Mouse (Mus musculus) embryo, embryonic 10 days (tissue): ENCODE results near the gene Nol8.

ENCODE experiments used
- DNase-seq: peaks from one replicate; pipeline ENCODE4 v3.0.0-alpha.2; 2015; ENCODE audit warnings: low spot score

The Nol8 gene

DNA sequence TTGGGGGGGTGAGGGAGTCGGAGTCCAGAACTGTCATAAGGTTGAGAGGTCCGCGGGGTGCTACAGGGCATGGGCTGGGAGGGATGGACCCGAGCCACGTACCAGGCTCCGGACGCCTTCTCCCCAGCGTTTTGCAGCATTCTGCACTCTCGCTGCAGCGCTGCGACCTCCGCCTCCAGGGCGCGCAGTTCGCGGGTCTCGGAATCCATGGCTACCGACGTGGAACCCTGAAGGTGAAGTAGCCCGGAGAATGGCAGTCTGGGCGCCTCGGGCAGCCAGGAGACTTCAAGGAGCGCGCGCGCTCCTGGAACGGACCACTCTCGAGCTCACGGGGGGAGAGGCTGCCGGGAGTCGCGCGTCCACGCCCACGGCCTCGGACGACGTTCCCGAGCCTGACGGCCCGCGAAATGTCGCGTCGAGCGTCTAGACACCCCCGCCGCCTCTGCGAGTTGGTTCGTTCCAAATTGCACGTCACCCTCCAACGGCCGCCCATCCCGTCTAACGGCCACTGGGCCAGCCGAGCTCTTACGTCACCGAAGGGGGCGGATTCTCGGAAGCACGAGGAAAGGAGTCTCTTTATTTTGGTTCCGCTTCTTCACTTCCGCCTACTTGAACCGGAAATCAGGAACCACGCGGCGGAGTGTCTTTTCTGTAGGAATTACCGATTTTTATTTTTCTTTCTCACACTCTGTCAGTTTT is at the start of gene Nol8, which contains the start of gene Cenpp:
Nol8 (plus strand) TSS at position 598 of the 699 bp plus-strand sequence.
Cenpp (minus strand) TSS at position 305 of the 699 bp plus-strand sequence.
- peak; percentile 99 for DNase-seq

DNA sequence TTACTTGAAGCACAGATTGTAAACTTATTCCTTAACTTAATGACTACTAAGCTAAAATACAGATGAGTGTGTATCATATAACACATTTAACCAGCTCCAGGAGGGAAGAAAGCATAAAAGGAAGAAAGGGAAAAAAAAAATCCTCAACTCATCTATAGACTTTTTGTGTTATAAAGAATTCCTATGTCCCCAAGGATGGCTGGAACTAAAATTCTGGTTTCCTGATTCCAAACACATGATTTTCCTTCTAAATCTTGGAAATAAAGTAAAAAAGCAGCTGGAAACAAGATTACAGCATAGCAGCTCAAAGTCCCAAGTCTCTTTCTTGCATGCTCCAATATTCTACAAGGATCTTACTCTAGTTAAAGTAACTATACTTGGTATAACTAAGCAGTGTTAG is 49.3 kb upstream of the Nol8 start:
- no peak for DNase-seq

DNA sequence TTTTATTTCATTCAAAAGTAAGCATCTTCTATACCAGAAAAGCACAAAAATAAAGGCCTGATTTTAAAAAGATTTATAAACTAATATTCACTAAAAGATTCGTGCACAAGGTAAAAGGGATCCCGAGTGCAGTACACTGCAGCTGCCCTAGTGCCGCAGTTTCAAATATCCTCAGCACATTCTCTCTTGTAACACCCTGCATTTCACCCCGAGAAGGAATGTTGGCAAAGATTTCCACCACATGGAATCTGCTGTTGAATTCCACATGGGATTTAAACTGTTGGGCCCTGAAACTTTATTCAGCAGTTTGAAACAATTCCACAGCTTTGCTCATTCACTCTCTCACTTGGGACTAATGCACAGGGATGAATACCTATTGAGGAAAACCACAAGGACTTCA is 45.2 kb upstream of the Nol8 start, which contains the start of gene Ogn:
Ogn (plus strand) TSS at position 333 of the 400 bp plus-strand sequence.
- no peak for DNase-seq

DNA sequence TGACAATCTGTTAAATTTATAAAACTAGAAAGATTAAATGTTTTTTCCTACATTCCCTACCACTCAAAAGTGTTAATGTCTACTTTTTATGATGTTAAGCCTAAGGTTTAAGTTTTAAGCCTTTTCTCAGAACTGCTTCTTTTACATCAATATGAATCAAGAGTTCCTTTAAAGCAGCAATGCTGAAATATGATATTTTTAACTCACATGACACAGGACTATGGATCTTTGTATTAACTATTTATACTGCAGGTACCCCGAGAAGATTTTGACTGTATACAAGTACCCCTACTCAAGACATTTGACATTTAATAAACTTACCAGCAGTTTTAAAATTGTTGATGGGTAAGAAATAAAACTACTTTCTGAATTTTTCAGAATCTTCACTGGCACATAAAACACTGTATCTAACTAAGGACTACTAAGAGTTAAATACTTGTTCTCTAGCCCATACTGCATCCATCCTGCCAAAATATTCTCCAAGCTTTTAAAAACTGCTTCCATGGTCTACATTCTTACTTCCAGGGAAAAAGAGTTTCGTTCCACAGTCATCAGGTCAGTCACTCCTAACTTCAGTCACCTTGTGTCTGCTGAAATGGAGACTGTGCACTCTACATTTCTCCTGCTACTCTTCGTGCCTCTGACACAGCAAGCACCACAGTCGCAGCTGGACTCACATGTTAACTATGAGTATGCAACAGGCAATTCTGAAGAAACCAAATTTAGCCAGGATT is 44.1 kb upstream of the Nol8 start:
- no peak for DNase-seq

DNA sequence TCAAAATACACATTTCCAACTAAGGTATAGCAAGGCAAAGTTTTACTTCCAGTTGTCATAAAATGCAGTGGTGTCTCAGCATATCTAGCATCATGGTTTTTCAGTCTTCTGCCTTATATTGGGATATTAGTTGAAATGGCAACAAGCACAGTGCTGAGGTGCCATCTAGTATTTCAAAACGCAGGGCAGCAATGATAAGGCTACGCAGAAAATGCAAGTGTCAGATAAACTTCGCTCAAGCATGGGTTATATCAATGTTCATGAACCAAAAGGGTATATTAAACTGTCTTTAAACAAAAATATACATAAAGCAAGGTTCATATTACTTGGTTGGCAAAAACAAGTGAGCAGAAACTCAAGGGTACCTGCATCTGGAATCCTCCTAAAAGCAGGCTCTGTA is 35.9 kb upstream of the Nol8 start:
- no peak for DNase-seq

DNA sequence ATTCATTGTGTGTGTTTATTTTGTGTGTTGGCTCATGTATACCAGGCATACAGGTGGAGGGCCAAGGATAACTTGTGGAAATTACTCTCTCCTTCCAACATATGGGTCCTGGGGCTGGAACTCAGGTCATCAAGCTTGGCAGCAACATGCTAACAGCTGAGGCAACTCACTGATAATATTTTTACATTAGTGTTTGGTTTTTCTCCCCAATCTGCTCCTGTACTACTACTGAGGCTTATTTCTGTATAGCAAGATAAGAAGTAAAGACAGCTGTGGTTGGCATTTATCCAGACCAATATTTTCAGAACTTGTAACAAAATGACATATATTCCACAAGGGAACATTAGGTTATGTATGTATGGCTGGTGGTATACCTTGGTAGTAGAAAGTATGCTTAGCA is 34.5 kb upstream of the Nol8 start:
- DNase-seq = no peak

DNA sequence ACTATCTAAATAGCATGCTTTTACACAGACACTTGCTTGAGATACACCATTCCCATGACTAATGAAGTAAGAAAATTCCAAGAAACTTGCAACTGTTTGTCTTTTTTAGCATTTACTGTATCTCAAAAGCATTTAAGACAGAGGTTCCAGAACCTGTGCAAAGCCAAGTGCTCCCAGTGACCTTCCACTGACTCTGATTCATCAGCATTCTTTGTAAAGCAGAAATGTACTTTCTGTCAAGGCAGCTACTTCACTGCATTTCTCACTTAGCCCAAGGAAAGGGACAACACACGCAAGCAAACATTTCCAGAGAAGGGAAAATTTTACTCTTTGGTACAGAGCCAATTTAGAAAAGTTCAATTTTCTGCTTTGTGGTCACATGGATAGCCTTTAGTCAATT is 29.7 kb upstream of the Nol8 start:
- DNase-seq = no peak

DNA sequence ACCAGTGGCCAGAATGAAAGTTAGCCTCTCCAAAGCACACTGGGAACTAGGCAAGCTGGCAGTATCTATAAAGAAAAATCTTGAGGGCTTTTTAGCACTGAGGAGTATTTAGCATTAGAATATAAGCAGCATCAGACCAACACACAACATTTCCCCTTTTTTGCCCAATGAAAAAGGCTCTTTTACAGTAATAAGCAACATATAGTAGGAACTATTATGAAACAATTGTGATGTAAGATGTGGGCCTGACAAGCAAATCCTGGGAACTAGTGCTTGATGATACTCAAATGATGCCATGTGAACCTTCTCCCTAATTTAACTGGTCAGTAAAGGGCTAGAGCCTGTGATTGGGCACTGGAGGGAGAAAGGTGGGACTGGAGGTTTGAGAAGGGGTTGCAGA is 24.7 kb upstream of the Nol8 start:
- no peak for DNase-seq

DNA sequence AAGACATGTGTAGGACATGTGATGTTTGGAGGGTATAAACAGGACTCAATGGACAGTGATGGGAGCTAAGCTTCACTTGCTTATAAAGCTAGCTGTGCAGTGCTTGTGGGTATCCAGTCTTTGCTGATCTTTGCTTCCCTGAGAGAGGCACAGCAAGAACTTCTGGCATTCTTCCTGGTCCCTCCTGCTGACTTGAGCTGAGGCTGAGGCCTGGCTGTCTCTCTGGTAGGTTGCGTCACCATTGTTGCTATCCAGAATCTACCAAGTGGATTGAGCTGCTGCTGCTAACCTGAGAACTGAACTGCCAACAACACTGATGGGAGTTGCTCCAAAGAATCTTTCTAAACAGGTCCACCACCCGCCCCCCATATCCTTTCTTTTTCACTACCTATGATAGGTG is 23.8 kb upstream of the Nol8 start:
- DNase-seq = no peak

DNA sequence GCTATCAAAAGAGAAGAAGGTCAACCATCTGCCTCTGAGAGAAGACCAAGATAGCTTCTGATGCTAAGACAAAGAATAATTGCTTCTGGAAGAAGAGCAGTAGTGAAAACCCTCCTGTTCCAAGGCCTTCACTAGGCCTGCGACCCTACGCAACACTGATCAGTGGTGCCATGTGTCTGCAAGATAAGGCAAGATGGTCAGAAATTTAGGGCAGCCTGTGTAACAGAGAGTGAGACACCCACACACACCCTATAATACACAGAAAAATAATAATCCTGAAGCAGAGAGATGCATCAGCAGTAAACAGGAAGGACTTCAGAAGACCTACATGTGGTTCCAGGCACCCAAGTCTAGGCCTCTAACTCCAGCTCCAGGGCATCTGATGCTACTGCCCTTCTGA is 12.9 kb upstream of the Nol8 start:
- DNase-seq = no peak

DNA sequence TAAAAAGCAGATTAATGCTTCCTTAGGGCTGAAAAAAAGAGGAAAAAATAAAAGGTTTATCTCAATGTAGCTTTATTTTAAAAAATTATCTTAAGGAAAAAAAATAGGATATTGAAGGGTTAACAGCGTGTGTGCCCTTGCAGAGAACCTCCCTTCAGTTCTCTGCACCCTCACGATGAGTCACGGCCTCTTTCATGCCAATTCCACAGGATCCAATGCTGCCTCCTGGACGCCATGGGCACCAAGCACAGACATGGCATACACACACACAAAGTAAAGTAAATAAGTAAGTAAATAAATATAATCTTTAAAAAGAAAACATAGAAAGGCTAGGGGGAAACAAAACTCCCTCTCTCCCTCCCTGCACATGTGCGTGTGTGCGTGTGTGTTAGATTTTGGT is 10.2 kb upstream of the Nol8 start:
- DNase-seq = no peak

DNA sequence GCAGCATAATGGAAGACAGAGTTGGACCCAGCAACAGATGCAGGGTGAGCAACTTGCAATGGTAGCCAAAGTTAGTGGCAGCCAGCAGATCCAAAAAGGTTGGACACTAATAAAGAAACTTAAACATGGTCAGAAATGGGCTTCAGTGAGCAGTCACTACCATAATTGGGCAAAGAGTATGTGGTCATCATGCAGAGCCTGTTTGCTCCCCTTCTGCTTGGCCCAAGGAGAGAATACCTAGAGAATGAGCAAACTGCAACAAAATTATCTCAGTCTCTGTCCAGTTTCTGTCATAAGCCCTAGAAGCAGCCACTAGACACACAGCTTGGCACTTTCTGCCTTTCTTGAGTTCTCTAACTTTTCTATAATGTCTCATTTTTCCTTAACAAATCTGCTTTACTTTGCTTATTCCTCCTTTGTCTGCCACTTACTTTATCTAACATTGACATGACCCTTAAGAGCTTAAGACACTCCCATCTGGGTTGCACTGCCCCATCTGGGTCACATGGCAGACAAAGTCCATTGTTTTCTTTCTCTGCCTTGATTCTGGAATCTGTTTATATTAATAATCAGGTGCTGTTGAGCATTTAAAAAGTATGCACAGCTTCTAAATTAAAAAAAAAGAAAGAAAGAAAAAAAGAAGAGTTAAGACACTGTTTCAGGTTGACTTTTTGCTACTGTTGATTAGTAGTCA is 9.1 kb upstream of the Nol8 start:
- DNase-seq = no peak

DNA sequence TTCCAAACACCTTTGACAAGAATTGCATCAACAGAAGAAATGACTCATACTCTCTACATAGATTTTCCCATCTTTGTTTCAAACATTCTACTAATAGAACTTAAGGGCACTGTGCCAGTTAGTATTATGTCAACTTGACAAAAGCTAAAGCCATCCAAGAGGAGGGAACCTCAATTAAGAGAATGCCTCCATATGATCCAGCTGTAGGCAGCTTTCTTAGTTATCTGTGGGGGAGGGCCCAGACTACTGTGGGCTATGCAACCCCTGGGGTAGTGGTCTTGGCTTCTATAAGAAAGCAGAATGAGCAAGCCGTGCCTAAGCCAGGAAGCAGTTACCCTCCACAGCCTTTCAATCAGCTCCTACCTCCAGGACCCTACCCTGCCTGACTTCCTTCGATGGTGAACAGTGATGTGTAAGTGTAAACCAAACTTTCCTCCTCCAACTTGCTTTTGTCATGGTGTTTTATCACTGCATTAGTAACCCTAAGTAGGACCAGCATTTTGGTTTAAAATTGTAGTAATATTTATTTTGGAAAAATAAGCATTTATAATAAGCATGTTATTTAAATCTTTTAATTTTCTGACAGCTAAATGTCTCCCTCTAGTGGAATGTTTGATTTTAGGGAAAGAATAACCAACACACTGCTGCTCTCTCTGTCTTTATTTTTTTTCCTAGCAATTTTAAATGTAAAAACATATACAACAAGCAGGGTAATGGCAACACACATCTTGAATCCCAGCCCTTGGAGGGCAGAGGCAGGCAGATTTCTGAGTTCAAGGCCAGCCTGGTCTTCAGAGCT is 7.9 kb upstream of the Nol8 start:
- no peak for DNase-seq

DNA sequence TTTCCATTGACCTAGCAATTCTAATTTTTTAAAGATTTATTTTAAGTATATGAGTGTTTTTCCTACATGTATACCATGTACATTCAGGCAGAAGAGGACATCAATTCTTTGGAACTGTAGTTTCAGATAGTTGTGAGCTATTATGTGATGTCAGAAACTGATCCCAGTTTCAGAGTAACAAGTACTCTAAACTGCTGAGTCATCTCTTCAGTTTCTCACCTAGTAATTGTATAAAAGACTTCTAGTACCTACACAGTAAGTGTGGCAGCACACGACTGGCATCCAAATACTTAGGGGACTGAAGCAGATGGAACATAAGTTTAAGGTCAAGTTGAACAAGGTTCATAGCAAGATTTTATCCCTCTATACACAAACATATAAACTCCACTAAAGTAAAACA is 6.9 kb upstream of the Nol8 start:
- DNase-seq = no peak

DNA sequence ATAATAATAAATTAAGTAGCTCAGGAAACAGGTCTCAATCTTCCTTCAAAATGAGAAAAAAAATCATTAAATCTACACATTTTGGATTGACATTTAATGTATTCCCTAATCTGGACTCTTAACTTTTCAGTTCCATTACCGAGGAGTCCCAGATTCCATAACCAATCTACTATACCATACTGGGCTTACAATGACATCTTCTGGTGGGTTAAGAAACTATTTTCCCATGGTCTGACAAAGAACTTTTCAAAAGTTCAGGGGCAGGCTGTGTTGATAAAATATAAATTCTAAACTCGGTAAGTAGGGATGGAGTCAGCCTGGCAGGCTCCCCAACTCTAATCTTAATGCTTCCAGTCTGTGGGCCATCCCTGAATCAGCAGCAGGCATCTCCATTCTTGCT is 1.7 kb upstream of the Nol8 start:
- DNase-seq = no peak

DNA sequence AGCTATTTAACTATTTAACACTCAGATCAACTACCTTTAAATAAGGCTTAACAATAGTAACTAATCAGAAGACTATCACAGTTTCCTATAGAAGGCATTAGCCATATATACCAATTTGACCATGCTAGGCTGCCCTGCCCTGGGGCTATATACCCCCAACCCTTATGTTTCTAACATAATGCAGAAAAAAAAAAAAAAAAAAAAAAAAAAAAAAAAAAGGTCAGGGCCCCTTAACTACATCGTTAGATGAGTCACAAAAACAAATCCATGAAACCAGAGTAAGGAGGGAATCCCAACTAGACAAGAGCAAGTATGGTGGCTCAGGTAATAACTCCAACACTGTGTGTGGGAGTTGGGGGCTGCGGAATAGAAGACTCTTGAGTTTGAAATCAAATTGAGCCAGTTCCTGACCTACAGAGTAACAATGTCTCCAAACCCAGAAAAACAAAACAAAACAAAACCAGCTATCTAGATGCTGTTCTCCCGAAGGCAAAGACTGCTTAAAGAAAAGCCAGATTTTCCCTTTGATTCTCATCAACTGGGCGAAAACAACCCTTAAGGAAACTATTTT is 1.0 kb upstream of the Nol8 start:
- no peak for DNase-seq

DNA sequence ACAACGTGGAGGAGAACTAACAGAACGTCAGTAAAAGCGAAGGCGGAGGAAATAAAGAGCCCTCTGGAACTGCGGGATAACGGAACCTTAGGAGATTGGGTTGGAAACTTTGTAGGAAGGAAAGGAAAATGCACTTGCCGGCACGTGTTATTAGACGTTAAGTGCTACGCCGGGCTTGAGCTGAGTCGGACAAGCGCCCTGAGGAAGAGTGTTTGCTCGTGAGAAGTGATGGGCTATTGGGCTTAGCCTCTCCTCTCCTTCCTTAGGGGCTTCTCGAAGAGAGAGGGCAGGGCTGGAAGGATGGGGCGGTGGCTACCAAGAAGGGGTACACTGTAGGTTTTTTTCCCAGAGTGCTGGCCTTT is 283 bp downstream of the Nol8 start:
- peak; percentile 67 for DNase-seq

DNA sequence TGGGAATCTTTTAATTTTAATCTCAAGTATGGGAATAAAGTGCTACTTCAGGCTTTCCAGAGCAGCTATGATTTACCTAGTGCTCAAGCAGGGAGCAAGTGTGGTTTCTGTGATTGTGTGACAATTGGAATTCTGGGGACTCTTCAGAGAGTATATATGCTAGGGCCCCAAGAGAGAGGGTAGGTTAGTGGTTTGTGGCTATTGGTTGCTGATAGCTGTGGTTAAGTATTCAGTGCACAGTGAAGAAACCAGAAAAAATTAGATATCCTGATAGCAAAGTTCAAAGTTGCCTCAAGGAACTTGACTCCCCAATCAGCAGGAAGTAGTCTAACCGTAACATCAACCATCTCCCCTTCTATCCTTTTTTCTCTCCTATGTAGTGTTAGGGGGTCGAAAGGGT is 24.9 kb downstream of the Nol8 start:
- DNase-seq = no peak

DNA sequence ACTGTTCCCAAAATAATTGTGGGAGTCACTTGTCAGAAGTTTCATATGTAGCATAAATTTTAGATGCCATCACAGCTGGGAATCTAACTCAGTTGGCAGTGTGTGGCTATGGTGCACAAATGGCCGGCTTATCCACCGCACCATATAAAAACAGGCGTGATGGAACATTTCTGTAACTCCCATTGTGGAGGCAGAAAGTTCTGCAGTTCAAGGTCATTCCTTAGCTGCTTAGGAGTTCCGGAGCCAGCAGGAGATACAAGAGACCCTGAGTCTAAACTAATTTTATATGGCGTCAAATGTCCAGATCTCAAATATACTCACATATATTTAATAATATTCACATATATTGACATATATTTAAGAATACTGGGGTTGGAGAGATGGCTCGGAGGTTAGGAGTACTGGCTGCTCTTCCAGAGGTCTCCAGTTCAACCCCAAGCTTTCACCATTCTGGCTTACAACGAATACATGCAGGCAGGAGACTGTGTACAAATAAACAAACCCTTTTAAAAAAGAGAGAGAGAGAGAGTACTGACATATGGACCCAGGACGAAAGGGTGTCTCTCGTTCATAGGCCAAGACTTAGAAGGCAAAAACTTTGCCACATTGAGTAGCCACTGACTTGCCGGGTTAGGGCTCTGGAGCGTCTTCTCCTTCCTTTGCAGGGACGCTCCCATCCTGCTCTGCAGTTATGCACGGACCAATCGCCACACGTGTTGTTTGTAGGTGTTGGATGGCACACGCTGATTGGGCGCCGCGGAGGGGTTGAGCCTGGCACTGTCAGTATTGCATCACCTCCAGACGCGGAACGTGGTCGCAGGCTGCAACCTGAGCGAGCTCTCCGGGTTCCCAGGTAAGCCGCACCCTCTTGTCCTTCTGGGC is 28.7 kb downstream of the Nol8 start, which contains the start of gene Iars:
Iars (plus strand) TSS at position 750 of the 882 bp plus-strand sequence.
- DNase-seq = peak; percentile 100

DNA sequence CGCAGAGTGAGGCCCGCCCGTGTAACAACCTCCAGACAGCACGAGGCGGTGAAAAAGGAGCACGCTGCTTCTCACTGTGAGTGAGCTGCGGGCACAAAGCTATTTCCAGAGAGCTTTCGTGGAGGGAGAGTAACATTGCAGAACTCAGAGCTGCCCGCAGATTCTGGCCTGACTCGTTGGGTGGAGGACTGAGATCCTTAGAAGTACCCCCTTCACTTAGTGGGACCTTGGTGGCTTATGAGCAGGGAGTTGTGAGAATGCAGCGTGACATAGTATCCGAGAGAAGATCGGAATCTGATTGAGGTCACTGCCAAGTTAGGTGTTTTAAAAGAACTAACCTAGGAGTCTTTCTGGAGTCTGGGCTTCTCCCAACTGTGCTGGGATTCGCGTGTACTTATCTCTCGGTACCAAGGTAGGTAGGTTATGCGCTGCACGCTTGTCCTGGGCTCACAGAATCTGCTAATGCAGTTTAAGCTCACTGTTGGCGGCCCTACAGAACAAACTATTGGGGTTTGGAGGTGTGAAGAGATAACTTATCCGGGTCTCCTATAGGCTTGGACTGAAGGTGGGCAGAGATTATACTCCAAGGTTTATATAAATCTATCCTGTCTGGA is 29.5 kb downstream of the Nol8 start:
- no peak for DNase-seq
